Mouse (Mus musculus) embryonic fibroblast, embryonic 13.5 days (primary cell): ENCODE results near the gene Celsr2.

ENCODE experiments used
- CTCF ChIP-seq: IDR thresholded peaks from 2 replicates; pipeline ENCODE4 v1.5.1; 2011; ENCODE audit warnings: mild to moderate bottlenecking, control low read depth, low read length, moderate library complexity, borderline replicate concordance; ENCODE audit not compliant: insufficient read depth
- POLR2A ChIP-seq: IDR thresholded peaks from 2 replicates; pipeline ENCODE4 v1.6.1; 2011; ENCODE audit warnings: low read depth, mild to moderate bottlenecking, control low read depth, low read length, moderate library complexity

- TF ChIP-seq CTCF = no peak
- TF ChIP-seq POLR2A = no peak
Observed at GRCm38 (mm10) chr3:108411754-108412121, 3.6 kb downstream of the Celsr2 start.
